Mouse (Mus musculus) thymus, adult 2 months (tissue): ENCODE results near the gene Apoh.

Experiments
- CTCF ChIP-seq: fragments of 200-500 bp; IDR thresholded peaks from 2 replicates; pipeline ENCODE4 v1.5.1; 2012; ENCODE audit warnings: mild to moderate bottlenecking, control low read depth, low read length, moderate library complexity, borderline replicate concordance; ENCODE audit not compliant: control insufficient read depth, poor library complexity, insufficient read depth; ENCODE audit errors: extremely low read depth
- POLR2A ChIP-seq: fragments of 200-500 bp; IDR thresholded peaks from 2 replicates; pipeline ENCODE4 v1.6.1; 2012; ENCODE audit warnings: mild to moderate bottlenecking, low read length, control low read depth, moderate library complexity; ENCODE audit not compliant: control insufficient read depth, poor library complexity, insufficient read depth; ENCODE audit errors: extremely low read depth

- TF ChIP-seq POLR2A (no peak), CTCF (no peak)
These were observed 30.6 kb upstream of the Apoh start for GRCm38 (mm10) chr11:108312516-108312915.
